Mouse (Mus musculus) forebrain, embryonic 15.5 days (tissue): ENCODE results near the gene Amph. TPM values are rescaled to one million over a fixed set of nuclear protein-coding genes. Genes with fewer than 3 reads are reported as not detected.

Experiments
- ATAC-seq: fragments of 200-750 bp; cut with Nextera tagmentation; replicated peaks from 2 replicates; pipeline ENCODE4 v1.8.0; 2017; ENCODE audit warnings: mild to moderate bottlenecking, moderate TSS enrichment, moderate library complexity
- H3K27ac ChIP-seq: fragments of 300-500 bp; sonication (generic); replicated peaks from 2 replicates; pipeline ENCODE4 v1.5.1; 2015; ENCODE audit warnings: mild to moderate bottlenecking, inconsistent platforms
- H3K27me3 ChIP-seq: fragments of 300-500 bp; sonication (generic); 2 replicates; pipeline ENCODE4 v1.6.1; 2015; ENCODE audit warnings: inconsistent platforms
- H3K36me3 ChIP-seq: fragments of 300-500 bp; sonication (generic); 2 replicates; pipeline ENCODE4 v1.6.1; 2015; ENCODE audit warnings: mild to moderate bottlenecking, inconsistent platforms
- H3K4me1 ChIP-seq: fragments of 300-500 bp; sonication (generic); 2 replicates; pipeline ENCODE4 v1.6.1; 2015; ENCODE audit warnings: inconsistent platforms
- H3K4me2 ChIP-seq: fragments of 300-500 bp; sonication (generic); replicated peaks from 2 replicates; pipeline ENCODE4 v1.6.1; 2015; ENCODE audit warnings: mild to moderate bottlenecking, inconsistent platforms
- H3K4me3 ChIP-seq: fragments of 300-500 bp; sonication (generic); 2 replicates; pipeline ENCODE4 v1.5.1; 2015; ENCODE audit warnings: mild to moderate bottlenecking, inconsistent platforms
- H3K9ac ChIP-seq: fragments of 300-500 bp; sonication (generic); replicated peaks from 2 replicates; pipeline ENCODE4 v1.6.1; 2015; ENCODE audit warnings: mild to moderate bottlenecking, inconsistent platforms
- H3K9me3 ChIP-seq: fragments of 300-500 bp; sonication (generic); 2 replicates; pipeline ENCODE4 v1.6.1; 2016; ENCODE audit warnings: inconsistent platforms
- WGBS: fragments of 180-500 bp; shearing (Covaris S2); methylation state at CpG from one replicate; pipeline ENCODE4 v1.1.7; 2015; ENCODE audit warnings: mixed read lengths; 5-methylcytosine and 5-hydroxymethylcytosine counted together
- polyA plus RNA-seq: library from polyadenylated mRNA; unstranded; fragments of >200 nt; fragmentation: Nextera tagmentation; extraction: Ambion mirVana; gene quantifications from 2 replicates; pipeline ENCODE4 v1.2.1, GENCODE M21; 2015

Amph gene
- polyA plus RNA-seq, 1 experiment from 2014 or later: 38.2 TPM

DNA sequence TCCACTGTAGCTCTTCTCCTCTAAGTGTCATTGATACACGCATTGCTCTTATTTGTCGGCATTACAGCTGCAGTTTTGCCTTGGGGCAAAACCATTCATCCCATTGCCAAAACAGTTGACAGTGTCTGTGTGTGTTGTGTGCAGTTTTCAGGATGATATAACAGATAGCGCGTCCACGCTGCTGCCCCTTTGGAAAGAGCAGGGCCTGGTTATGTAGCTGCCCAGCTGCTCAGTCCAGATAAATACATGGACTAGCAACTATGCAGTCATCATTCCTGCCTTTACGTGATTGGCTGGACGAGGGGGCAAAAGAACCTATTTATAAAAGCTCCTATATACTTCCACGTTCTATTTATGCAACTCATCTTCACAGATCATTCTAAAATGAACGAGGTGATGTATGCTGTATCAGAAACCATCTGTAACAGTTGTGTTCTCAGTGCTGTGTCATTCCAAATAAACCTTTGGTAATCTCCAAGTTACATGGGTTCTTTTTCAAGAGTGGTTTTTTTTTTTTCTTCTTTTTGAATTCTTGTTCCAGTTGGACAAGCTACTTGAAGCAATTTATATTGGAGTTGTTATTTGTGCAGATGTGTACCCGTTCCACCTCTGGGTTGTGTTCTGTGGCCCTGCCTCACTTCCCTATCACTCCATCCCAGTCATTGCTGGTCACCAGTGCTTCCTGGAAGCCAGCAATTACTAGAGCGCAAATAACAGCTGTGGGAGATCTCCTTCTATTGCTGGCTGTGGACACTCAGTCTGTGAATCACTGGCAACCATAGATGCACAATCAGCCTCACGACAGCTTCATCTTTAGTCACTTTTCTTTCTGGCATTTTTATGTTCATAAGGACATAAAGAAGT is 202.7 kb downstream of the Amph start:
- 93% methylated on average over 12 of the region's 12 CpGs for WGBS
- no peak overlapping the region for H3K4me3 ChIP-seq
- no peak overlapping the region for H3K9ac ChIP-seq
- H3K4me1 ChIP-seq: no peaks in the 10 kb centered on the region
- H3K27me3 ChIP-seq: no peaks in the 10 kb centered on the region
- H3K4me2 ChIP-seq: no peak overlapping the region
- no peak for ATAC-seq
- 0 out of 2 replicates have a peak, but pooled peaks cover 8% of the 10 kb centered on the region for H3K36me3 ChIP-seq
- no peak overlapping the region for H3K27ac ChIP-seq
- H3K9me3 ChIP-seq: no peaks in the 10 kb centered on the region

DNA sequence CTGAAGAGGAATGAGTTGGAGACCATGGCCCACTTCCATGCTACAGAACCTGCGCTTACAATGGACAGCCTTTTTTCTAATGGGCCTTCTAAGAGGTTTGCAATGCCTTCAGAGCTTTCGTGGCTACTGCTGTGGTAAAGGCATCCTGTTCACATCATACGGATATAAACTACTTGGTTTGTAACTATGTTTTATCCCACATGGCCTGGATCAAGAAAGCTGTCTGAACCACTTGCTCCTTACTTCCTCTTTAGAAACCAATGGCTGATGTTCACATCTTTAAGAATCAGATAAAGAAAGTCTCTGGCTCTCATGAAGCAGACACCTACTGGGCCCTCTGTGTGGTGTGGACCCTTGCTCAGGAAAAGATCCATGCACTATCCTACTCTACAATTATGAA is 204.1 kb downstream of the Amph start:
- H3K9me3 ChIP-seq: no peaks in the 10 kb centered on the region
- ATAC-seq: no peak
- H3K27ac ChIP-seq: no peak overlapping the region
- H3K27me3 ChIP-seq: no peaks in the 10 kb centered on the region
- 0 out of 2 replicates have a peak, but pooled peaks cover 8% of the 10 kb centered on the region for H3K36me3 ChIP-seq
- 90% methylated on average over 3 of the region's 3 CpGs for WGBS
- no peak overlapping the region for H3K4me3 ChIP-seq
- no peak overlapping the region for H3K9ac ChIP-seq
- no peak overlapping the region for H3K4me2 ChIP-seq
- no peaks in the 10 kb centered on the region for H3K4me1 ChIP-seq

DNA sequence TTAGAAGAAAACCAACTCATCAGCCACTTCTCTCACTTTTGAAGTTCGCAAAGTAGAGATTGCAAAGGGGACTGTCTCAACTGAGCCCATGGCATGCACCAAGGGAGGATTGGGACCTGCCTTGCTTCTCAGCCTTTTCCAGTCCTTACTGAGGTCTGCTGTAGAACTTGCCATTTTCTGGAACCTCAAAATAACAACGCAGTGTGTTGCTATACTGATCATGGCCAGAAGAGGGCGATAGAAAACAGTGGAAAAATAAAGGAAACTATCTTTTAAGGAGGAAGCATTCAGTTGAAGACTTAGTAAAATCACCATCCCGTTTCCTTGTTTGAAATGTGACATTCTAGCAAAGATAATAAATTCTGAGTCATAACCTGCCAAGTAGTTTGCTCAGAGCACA is 210.5 kb downstream of the Amph start:
- no peak overlapping the region for H3K4me3 ChIP-seq
- H3K4me2 ChIP-seq: no peak overlapping the region
- no peaks in the 10 kb centered on the region for H3K27me3 ChIP-seq
- peak; percentile 57; the same call in 1 of the 2 replicates for ATAC-seq
- H3K4me1 ChIP-seq: no peaks in the 10 kb centered on the region
- no peak overlapping the region for H3K9ac ChIP-seq
- H3K36me3 ChIP-seq: no peaks in the 10 kb centered on the region
- no peak overlapping the region for H3K27ac ChIP-seq
- WGBS: 30% methylated on average over 4 of the region's 4 CpGs
- no peaks in the 10 kb centered on the region for H3K9me3 ChIP-seq

DNA sequence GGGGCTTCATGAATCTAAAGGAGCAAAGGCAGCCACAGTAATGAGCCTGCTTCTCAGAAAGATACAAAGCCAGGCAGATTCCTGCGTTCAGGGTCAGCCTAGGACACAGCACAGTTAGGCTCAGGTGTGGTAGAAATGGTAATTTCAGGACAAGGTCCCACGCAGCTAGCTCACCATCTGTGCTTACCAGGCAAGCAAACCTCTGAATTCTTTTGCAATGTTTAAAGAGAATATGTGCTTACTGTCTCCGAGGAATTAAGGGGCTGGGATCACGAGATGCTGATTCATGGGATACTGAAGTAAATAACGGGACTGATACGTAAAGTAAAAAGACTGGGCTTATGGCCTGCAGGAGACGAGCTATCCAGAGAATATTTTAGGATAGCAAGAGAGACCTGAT is 212.6 kb downstream of the Amph start:
- Histone ChIP-seq H3K27ac (no peak overlapping the region), H3K9ac (no peak overlapping the region), H3K9me3 (no peaks in the 10 kb centered on the region), H3K36me3 (no peaks in the 10 kb centered on the region), H3K4me3 (no peak overlapping the region), H3K4me1 (no peaks in the 10 kb centered on the region), H3K27me3 (no peaks in the 10 kb centered on the region), H3K4me2 (no peak overlapping the region)
- 78% methylated on average over 7 of the region's 7 CpGs for WGBS
- no peak for ATAC-seq

- H3K4me2 ChIP-seq: no peak overlapping the region
- no peak overlapping the region for H3K27ac ChIP-seq
- no peaks in the 10 kb centered on the region for H3K9me3 ChIP-seq
- H3K4me1 ChIP-seq: no peaks in the 10 kb centered on the region
- ATAC-seq: no peak
- H3K27me3 ChIP-seq: no peaks in the 10 kb centered on the region
- no peaks in the 10 kb centered on the region for H3K36me3 ChIP-seq
- 64% methylated on average over 7 of the region's 7 CpGs for WGBS
- no peak overlapping the region for H3K9ac ChIP-seq
- H3K4me3 ChIP-seq: no peak overlapping the region
Observed at GRCm38 (mm10) chr13:19161111-19161510, 213.1 kb downstream of the Amph start.

- ATAC-seq: no peak
- WGBS: 89% methylated on average over 6 of the region's 6 CpGs
- H3K4me1 ChIP-seq: no peaks in the 10 kb centered on the region
- no peak overlapping the region for H3K4me3 ChIP-seq
- H3K4me2 ChIP-seq: no peak overlapping the region
- no peak overlapping the region for H3K9ac ChIP-seq
- H3K36me3 ChIP-seq: no peaks in the 10 kb centered on the region
- H3K27ac ChIP-seq: no peak overlapping the region
- H3K9me3 ChIP-seq: no peaks in the 10 kb centered on the region
- H3K27me3 ChIP-seq: no peaks in the 10 kb centered on the region
Observed at GRCm38 (mm10) chr13:19162120-19162519, 214.1 kb downstream of the Amph start.

DNA sequence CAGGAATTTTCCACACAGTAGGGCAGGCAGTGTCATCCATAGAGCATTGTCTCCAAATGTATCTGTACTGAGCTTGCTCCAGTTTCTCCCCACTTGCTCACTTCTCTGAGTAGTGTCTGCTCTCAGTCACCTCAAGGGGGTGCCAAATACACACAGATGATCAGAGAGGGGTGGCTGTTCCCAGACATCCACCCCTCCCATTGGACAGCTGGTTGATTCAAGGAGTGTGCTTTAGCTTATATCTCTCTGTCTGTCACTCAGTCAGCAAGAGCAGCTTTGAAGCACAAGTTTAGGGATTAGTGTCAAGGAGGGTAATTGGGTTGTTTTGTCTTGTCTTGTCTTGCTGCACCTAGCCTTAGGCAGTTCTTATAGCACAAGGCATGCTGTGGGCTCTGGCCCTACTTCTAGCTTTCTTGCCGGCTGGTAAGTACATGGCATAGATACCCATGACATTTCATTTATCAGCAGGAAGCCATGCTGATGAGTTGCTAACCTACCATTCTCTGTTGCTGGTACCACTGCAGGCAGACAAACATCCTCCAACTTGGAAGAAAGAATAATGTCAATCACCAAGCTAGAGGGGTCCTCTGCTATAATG is 229.8 kb downstream of the Amph start:
- Histone ChIP-seq H3K27ac (no peak overlapping the region), H3K27me3 (no peaks in the 10 kb centered on the region), H3K4me1 (no peaks in the 10 kb centered on the region), H3K4me2 (no peak overlapping the region), H3K4me3 (no peak overlapping the region), H3K9me3 (no peaks in the 10 kb centered on the region), H3K9ac (no peak overlapping the region), H3K36me3 (no peaks in the 10 kb centered on the region)
- ATAC-seq: peak; percentile 97
- WGBS: 68% methylated on average over 1 of the region's 1 CpGs

DNA sequence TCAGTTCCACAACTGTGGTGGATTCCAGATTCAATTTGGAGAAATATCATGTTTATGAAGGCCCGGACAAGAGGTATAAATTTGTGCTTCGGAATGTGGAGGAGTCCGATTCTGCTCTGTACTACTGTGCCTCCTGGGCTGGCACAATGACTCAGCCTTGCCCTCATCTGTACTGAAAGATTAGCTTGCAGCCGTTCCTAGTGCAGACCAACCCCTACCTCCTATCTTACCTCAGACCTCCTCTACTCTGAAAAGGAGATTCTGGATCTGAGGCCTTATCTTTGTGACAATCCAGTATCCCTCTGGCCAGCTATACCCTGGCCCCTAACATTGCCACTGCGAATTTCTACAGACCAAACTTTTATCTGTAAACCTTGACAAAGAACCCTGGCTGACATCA is 230.3 kb downstream of the Amph start:
- 90% methylated on average over 5 of the region's 5 CpGs for WGBS
- no peak overlapping the region for H3K4me2 ChIP-seq

GRCm38 (mm10) chr13:19182259-19182658 is 234.3 kb downstream of the Amph start:
- Histone ChIP-seq H3K9ac (no peak overlapping the region), H3K27ac (no peak overlapping the region), H3K36me3 (no peaks in the 10 kb centered on the region), H3K9me3 (no peaks in the 10 kb centered on the region), H3K27me3 (no peaks in the 10 kb centered on the region), H3K4me1 (no peaks in the 10 kb centered on the region), H3K4me2 (no peak overlapping the region), H3K4me3 (no peak overlapping the region)
- no peak for ATAC-seq
- 84% methylated on average over 8 of the region's 8 CpGs for WGBS

More for the DNA sequence above, 230.3 kb downstream of the Amph start:
- no peak overlapping the region for H3K9ac ChIP-seq
- no peak for ATAC-seq
- no peaks in the 10 kb centered on the region for H3K4me1 ChIP-seq
- H3K4me3 ChIP-seq: no peak overlapping the region
- H3K9me3 ChIP-seq: no peaks in the 10 kb centered on the region
- no peak overlapping the region for H3K27ac ChIP-seq
- H3K27me3 ChIP-seq: no peaks in the 10 kb centered on the region
- H3K36me3 ChIP-seq: no peaks in the 10 kb centered on the region

DNA sequence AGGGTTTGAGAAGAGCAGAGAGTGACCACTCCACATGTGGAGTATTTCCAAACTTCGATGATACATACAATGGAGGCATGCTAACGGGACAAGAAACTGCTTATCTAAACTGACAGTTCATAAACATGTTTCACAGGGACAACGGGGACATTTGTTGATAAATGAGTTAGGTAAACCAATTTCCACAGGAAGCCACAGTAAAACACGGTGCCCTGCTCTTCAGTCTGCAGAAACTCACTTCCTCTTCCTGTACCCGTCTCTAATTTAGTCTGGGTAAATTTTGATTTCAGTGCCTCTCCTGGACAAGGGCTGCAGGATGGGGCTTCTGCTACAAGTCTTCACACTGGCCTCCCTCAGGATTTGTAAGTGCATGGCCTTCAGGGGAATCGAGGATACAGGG is 242.0 kb downstream of the Amph start:
- WGBS: 86% methylated on average over 6 of the region's 6 CpGs
- Histone ChIP-seq H3K36me3 (no peaks in the 10 kb centered on the region), H3K9me3 (no peaks in the 10 kb centered on the region)

GRCm38 (mm10) chr13:19194803-19195202 is 246.8 kb downstream of the Amph start:
- Histone ChIP-seq H3K27me3 (no peaks in the 10 kb centered on the region), H3K4me2 (no peak overlapping the region), H3K4me1 (no peaks in the 10 kb centered on the region), H3K9ac (no peak overlapping the region), H3K36me3 (no peaks in the 10 kb centered on the region), H3K27ac (no peak overlapping the region), H3K4me3 (no peak overlapping the region), H3K9me3 (no peaks in the 10 kb centered on the region)
- WGBS: 86% methylated on average over 4 of the region's 4 CpGs
- ATAC-seq: no peak

More for the DNA sequence above, 242.0 kb downstream of the Amph start:
- no peak overlapping the region for H3K4me2 ChIP-seq
- no peaks in the 10 kb centered on the region for H3K27me3 ChIP-seq
- H3K4me1 ChIP-seq: no peaks in the 10 kb centered on the region
- H3K4me3 ChIP-seq: no peak overlapping the region
- no peak overlapping the region for H3K9ac ChIP-seq
- no peak for ATAC-seq
- no peak overlapping the region for H3K27ac ChIP-seq

DNA sequence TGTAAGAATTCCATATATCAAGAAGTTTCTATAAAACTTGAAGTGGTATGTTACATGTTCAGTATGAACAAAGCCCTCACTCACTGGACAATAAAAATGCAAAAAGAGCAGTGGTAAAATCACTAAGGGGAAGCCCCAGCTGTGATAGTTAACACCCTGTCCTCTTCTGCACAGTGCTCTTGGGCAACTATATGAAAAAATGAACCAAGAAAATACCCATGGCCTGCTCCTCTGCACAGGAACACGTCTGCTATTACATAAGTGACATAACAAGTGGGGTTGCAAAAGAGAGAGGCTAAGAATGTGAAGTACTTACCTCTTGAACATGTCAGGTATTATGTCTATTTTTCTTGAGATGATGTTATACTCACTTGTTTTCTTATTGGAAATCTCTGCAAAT is 247.5 kb downstream of the Amph start:
- Histone ChIP-seq H3K4me1 (no peaks in the 10 kb centered on the region), H3K9me3 (no peaks in the 10 kb centered on the region), H3K27ac (no peak overlapping the region), H3K4me2 (no peak overlapping the region), H3K9ac (no peak overlapping the region), H3K4me3 (no peak overlapping the region), H3K27me3 (no peaks in the 10 kb centered on the region), H3K36me3 (no peaks in the 10 kb centered on the region)
- 67% methylated on average over 1 of the region's 1 CpGs for WGBS
- no peak for ATAC-seq
